Mouse (Mus musculus) kidney, adult 2 months (tissue): Measurements from ENCODE around the gene Isoc2a. TPM values are rescaled to one million over a fixed set of nuclear protein-coding genes. Genes with fewer than 3 reads are reported as not detected.

Source experiments
- DNase-seq: peaks from one replicate; pipeline ENCODE4 v3.0.0; 2021
- H3K27ac ChIP-seq: fragments of 200-500 bp; 2 replicates; pipeline ENCODE4 v1.5.1; 2012; ENCODE audit warnings: low read depth, low read length, control low read depth, inconsistent platforms; ENCODE audit not compliant: insufficient read depth
- H3K27me3 ChIP-seq: fragments of 200-500 bp; replicated peaks from 2 replicates; pipeline ENCODE4 v1.6.1; 2012; ENCODE audit warnings: mild to moderate bottlenecking, moderate library complexity, low read length, inconsistent platforms; ENCODE audit not compliant: control insufficient read depth, insufficient read depth
- H3K36me3 ChIP-seq: fragments of 200-500 bp; 2 replicates; pipeline ENCODE4 v1.6.1; 2012; ENCODE audit warnings: mild to moderate bottlenecking, moderate library complexity, low read length, inconsistent platforms; ENCODE audit not compliant: control insufficient read depth, insufficient read depth
- H3K4me1 ChIP-seq: fragments of 200-500 bp; 2 replicates; pipeline ENCODE4 v1.6.1; 2011; ENCODE audit warnings: low read length; ENCODE audit not compliant: control insufficient read depth, insufficient read depth
- H3K4me3 ChIP-seq: fragments of 200-500 bp; 2 replicates; pipeline ENCODE4 v1.5.1; 2011; ENCODE audit warnings: mild to moderate bottlenecking, low read depth, low read length, control low read depth; ENCODE audit not compliant: insufficient read depth
- CTCF ChIP-seq: fragments of 200-500 bp; conservative IDR thresholded peaks from 2 replicates; pipeline ENCODE4 v1.5.1; 2011; ENCODE audit warnings: low read depth, mild to moderate bottlenecking, control low read depth, low read length, moderate library complexity, mixed read lengths; ENCODE audit not compliant: insufficient read depth, insufficient read length
- POLR2A ChIP-seq: fragments of 200-500 bp; IDR thresholded peaks from one replicate; pipeline ENCODE4 v1.6.1; 2011; ENCODE audit warnings: low read depth, low read length, control low read depth
- WGBS: fragments of 180-500 bp; shearing (Covaris S2); methylation state at CpG from one replicate; pipeline ENCODE4 v1.1.7; 2018; 5-methylcytosine and 5-hydroxymethylcytosine counted together
- polyA plus RNA-seq: library from polyadenylated mRNA; depleted of rRNA; stranded (reverse); fragments of >200 nt; gene quantifications from 2 replicates; pipeline ENCODE4 v1.2.3, GENCODE M21; 2012

Gene Isoc2a
- polyA plus RNA-seq, 1 experiment, result 182 TPM

DNA sequence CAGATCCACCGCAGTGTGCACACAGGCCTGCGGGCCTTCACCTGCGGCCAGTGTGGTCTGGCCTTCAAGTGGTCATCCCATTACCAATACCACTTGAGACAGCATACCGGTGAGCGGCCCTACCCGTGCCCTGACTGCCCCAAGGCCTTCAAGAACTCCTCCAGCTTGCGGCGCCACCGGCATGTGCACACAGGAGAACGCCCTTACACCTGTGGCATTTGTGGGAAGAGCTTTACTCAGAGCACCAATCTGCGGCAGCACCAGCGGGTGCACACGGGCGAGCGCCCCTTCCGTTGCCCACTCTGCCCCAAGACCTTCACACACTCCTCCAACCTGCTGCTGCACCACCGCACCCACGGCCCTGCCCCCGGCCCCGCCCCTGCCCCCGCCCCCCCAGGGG is 42.1 kb downstream of the Isoc2a start:
- Histone ChIP-seq H3K36me3 (no peaks in the 10 kb centered on the region; the same call in 1 of the 2 replicates), H3K27ac (no peak overlapping the region), H3K27me3 (no peaks in the 10 kb centered on the region), H3K4me3 (no peak overlapping the region), H3K4me1 (peaks cover 28% of the 10 kb centered on the region)
- TF ChIP-seq CTCF (no peak), POLR2A (no peak)
- WGBS, result 89% methylated on average over 20 of the region's 21 CpGs
- no peak for DNase-seq

DNA sequence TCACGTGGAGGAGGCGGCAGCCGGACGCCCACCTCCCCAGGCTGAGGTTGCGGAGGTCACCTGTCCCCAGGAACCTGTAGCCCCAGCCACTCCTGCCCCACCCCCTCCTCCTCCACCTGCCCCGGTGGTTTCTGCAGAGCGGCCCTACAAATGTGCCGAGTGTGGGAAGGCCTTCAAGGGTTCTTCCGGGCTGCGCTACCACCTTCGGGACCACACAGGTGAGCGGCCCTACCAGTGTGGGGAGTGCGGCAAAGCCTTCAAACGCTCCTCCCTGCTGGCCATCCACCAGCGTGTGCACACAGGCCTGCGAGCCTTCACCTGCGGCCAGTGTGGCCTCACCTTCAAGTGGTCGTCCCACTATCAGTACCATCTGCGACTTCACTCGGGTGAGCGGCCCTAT is 43.0 kb downstream of the Isoc2a start:
- peaks cover 24% of the 10 kb centered on the region for H3K4me1 ChIP-seq
- no peak for TF ChIP-seq POLR2A
- TF ChIP-seq CTCF, result no peak
- WGBS, result 91% methylated on average over 21 of the region's 21 CpGs
- no peak overlapping the region for H3K4me3 ChIP-seq
- no peaks in the 10 kb centered on the region; the same call in 1 of the 2 replicates for H3K36me3 ChIP-seq
- no peak overlapping the region for H3K27ac ChIP-seq
- no peak for DNase-seq
- no peaks in the 10 kb centered on the region for H3K27me3 ChIP-seq

DNA sequence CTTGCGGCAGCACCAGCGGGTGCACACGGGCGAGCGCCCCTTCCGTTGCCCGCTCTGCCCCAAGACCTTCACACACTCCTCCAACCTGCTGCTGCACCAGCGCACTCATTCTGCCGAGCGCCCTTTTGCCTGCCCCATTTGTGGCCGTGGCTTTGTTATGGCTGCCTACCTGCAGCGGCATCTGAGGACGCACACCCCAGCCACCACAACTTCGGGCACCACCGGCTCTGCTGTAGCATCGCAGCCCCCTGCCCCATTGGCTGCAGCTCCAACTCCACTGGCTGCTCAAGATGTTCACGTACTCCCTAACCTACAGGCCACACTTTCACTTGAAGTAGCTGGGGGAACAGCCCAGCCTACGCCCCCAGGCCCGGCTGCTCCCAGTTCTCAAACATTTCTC is 43.5 kb downstream of the Isoc2a start:
- WGBS, result 93% methylated on average over 19 of the region's 19 CpGs
- no peaks in the 10 kb centered on the region for H3K27me3 ChIP-seq
- no peak for DNase-seq
- H3K4me1 ChIP-seq, result peaks cover 24% of the 10 kb centered on the region
- H3K4me3 ChIP-seq, result no peak overlapping the region
- no peak overlapping the region for H3K27ac ChIP-seq
- H3K36me3 ChIP-seq, result no peaks in the 10 kb centered on the region; the same call in 1 of the 2 replicates
- no peak for TF ChIP-seq POLR2A
- no peak for TF ChIP-seq CTCF

DNA sequence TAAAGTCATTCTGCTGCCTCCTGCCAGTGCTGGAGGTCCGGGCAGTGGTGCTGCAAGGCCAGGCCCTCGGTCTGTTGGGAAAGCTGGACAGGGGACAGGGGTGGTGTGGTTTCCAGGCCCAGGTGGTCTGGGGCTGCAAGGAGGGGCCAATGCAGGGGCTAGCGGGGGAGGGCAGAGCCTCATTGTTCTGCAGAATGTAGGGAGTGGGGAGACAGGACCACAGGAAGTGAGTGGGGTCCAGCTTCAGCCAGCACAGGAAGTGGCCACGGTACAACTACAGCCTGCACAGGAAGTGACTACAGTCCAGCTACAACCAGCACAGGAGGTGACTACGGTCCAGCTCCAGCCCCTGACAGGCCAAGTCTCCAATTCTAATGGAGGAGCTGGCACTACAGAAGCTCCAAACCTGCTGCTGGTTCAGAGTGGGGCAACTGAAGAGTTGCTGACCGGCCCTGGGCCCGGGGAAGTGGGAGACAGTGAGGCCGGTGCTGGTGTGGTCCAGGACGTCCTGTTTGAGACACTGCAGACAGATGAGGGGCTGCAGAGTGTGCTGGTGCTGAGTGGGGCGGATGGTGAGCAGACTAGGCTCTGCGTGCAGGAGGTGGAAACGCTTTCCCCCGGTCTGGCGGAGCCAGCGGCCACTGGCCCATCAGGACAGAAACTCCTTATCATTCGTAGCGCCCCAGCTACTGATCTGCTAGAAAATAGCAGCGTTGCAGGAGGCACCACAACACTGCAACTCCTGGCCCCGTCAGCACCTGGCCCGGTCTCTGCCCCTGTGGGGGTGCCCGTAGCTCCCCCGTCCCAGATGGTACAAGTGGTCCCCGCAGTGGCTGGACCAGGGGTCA is 44.2 kb downstream of the Isoc2a start:
- no peak for TF ChIP-seq CTCF
- TF ChIP-seq POLR2A, result no peak
- H3K4me3 ChIP-seq, result no peak overlapping the region
- WGBS, result 65% methylated on average over 23 of the region's 23 CpGs
- no peaks in the 10 kb centered on the region for H3K27me3 ChIP-seq
- H3K36me3 ChIP-seq, result no peaks in the 10 kb centered on the region; the same call in 1 of the 2 replicates
- no peak overlapping the region for H3K27ac ChIP-seq
- peaks cover 19% of the 10 kb centered on the region for H3K4me1 ChIP-seq
- DNase-seq, result no peak

DNA sequence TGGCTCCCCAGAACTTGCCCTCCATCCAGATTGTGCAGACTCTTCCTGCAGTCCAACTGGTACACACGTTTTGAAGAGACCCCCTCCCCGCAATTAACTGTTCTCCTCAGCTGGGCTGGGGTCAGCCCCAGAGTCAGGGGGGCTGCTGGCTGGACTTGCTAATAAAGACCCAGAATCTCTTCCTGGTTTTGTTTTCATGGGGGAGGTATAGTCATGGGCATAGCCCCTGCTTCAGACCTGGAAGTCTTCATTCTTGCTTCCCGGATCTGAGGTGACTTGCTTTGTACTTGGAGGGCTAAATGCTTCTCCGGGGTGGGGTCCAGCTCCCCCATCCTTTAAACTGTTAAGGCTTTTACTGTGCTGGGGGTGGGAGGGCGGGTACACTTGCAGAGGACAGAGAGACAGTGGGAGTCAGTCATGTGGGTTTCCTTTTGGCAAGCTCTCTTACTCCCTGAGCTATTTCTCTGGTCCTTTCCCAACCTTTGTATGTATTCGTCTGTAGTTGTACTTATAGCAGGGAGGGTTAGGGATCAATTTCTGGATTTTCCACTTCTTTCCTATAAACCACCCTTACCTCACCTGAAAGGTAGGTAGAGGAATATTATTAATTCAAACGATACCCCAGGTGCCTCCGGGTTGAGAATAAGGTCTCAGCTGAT is 45.0 kb downstream of the Isoc2a start, which contains the start of gene Nat14:
Gene Nat14 (plus strand): TSS at position 205 of the 659 bp plus-strand sequence.
- WGBS, result 30% methylated on average over 8 of the region's 8 CpGs
- TF ChIP-seq POLR2A, result no peak
- TF ChIP-seq CTCF, result no peak
- H3K27me3 ChIP-seq, result no peaks in the 10 kb centered on the region
- no peaks in the 10 kb centered on the region; the same call in 1 of the 2 replicates for H3K36me3 ChIP-seq
- H3K27ac ChIP-seq, result no peak within 1 kb of the TSS
- peaks cover 13% of the 10 kb centered on the region; the same call in 1 of the 2 replicates for H3K4me1 ChIP-seq
- H3K4me3 ChIP-seq, result peak within 1 kb of the TSS; percentile 39
- DNase-seq, result no peak

DNA sequence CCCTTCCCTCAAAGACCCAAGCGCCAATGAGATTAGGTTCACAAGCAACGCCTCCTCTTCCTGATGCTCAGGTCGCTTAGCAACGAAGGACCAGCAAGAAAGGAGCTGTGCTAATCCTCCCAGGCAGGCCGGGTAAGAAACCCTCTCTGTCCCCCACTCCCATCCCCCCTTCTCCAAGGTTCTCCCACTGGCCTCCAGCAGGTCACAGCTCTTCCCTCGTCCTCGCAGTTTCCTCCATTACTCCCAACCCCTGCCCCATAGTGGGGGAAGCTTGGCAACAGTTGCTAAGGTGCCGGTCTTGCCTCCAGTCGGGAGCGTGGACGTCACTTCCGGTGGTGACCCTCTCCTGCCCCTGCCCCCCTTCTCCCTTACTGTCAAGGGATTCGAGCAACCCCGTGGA is 45.6 kb downstream of the Isoc2a start:
- WGBS, result 2% methylated on average over 14 of the region's 14 CpGs

More for the DNA sequence above, 45.6 kb downstream of the Isoc2a start:
- H3K36me3 ChIP-seq, result no peaks in the 10 kb centered on the region; the same call in 1 of the 2 replicates
- TF ChIP-seq CTCF, result no peak
- H3K4me3 ChIP-seq, result peak overlapping the region; percentile 39
- H3K4me1 ChIP-seq, result peaks cover 13% of the 10 kb centered on the region; the same call in 1 of the 2 replicates
- H3K27me3 ChIP-seq, result no peaks in the 10 kb centered on the region
- no peak overlapping the region for H3K27ac ChIP-seq
- peak; percentile 78 for DNase-seq
